Mouse (Mus musculus) lung, embryonic 14.5 days (tissue): ENCODE data around the gene Rsrc1. TPM values are rescaled to one million over a fixed set of nuclear protein-coding genes. Genes with fewer than 3 reads are reported as not detected.

Experiments used
- ATAC-seq: fragments of 200-750 bp; cut with Nextera tagmentation; 2 replicates; pipeline ENCODE4 v1.8.0; 2017; ENCODE audit warnings: mild to moderate bottlenecking, moderate TSS enrichment, moderate library complexity; ENCODE audit not compliant: insufficient read depth
- DNase-seq: peaks from one replicate; pipeline ENCODE4 v3.0.0-alpha.2; 2015
- H3K27ac ChIP-seq: fragments of 300-500 bp; sonication (generic); 2 replicates; pipeline ENCODE4 v1.5.1; 2014; ENCODE audit warnings: low read depth, mild to moderate bottlenecking, moderate library complexity
- H3K27me3 ChIP-seq: fragments of 300-500 bp; sonication (generic); 2 replicates; pipeline ENCODE4 v1.6.1; 2014; ENCODE audit warnings: low read length, control low read depth; ENCODE audit not compliant: insufficient read depth
- H3K36me3 ChIP-seq: fragments of 300-500 bp; sonication (generic); 2 replicates; pipeline ENCODE4 v1.6.1; 2014; ENCODE audit warnings: control low read depth; ENCODE audit not compliant: insufficient read depth
- H3K4me1 ChIP-seq: fragments of 300-500 bp; sonication (generic); 2 replicates; pipeline ENCODE4 v1.6.1; 2014; ENCODE audit warnings: antibody characterized with exemption, control low read depth; ENCODE audit not compliant: insufficient read depth
- H3K4me2 ChIP-seq: fragments of 300-500 bp; sonication (generic); 2 replicates; pipeline ENCODE4 v1.6.1; 2014; ENCODE audit warnings: mild to moderate bottlenecking
- H3K4me3 ChIP-seq: fragments of 300-500 bp; sonication (generic); 2 replicates; pipeline ENCODE4 v1.5.1; 2014; ENCODE audit warnings: low read depth, low read length
- H3K9ac ChIP-seq: fragments of 300-500 bp; sonication (generic); 2 replicates; pipeline ENCODE4 v1.6.1; 2014
- H3K9me3 ChIP-seq: fragments of 300-500 bp; sonication (generic); 2 replicates; pipeline ENCODE4 v1.6.1; 2016; ENCODE audit warnings: low read depth, low read length, control low read depth
- CTCF ChIP-seq: IDR thresholded peaks from 2 replicates; pipeline ENCODE4 v1.5.1; 2016; ENCODE audit warnings: antibody characterized with exemption, low read depth
- WGBS: fragments of 180-500 bp; shearing (Covaris S2); extraction: QIAGEN DNeasy Blood & Tissue Kit; methylation state at CpG from one replicate; pipeline ENCODE4 v1.1.7; 2014; 5-methylcytosine and 5-hydroxymethylcytosine counted together
- polyA plus RNA-seq: library from polyadenylated mRNA; unstranded; fragments of >200 nt; fragmentation: Nextera tagmentation; extraction: Ambion mirVana; gene quantifications from 2 replicates; pipeline ENCODE4 v1.2.1, GENCODE M21; 2014

Rsrc1 gene
- polyA plus RNA-seq, 1 experiment from 2014 or later, result 38.1 TPM

DNA sequence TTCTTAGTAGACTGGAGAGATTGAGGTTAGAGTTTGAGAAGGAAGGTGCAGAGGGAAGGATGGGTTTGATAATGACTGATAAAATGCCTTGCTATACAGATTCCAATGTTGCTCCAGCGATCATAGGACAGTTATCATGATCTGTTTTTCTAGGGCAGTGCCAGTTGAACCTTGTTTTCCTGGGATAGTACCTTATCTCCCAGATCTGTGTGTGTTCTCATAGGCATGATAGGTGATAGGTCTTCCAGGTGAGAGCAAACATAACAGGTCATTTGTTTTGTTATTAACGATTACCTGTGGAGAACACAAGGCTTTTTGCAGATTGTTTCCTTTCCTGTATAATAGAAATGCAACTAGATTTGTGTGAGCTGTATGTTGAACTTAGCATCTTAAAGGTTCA, 94.3 kb downstream of the Rsrc1 start:
- no peak for ATAC-seq
- TF ChIP-seq CTCF, result no peak
- Histone ChIP-seq H3K4me3 (no peak overlapping the region), H3K36me3 (no peaks in the 10 kb centered on the region), H3K27ac (no peak overlapping the region), H3K9me3 (no peaks in the 10 kb centered on the region; the same call in 1 of the 2 replicates), H3K4me1 (no peaks in the 10 kb centered on the region), H3K9ac (no peak overlapping the region), H3K27me3 (no peaks in the 10 kb centered on the region), H3K4me2 (no peak overlapping the region)
- 84% methylated on average over 2 of the region's 2 CpGs for WGBS
- no peak for DNase-seq

DNA sequence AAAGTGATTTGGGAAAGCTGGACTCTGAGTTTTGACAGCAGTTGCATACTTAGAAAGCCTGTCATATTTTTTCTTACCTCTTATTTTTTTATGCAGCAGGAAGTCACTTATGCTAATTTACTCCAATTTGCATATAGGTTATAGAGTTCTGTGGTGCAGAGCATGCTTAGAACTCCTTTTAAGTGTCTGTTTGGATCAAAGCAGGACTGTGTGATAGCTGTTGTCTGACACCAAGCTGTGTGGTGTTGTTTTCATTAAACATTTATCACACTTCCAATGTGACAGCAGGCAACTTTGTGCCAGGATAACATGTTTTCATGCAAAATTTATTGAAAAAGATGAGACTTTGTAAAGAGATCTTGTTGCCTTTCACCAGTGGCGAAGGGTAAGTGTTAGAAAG, 103.6 kb downstream of the Rsrc1 start:
- H3K9ac ChIP-seq, result no peak overlapping the region
- no peak for DNase-seq
- no peak for TF ChIP-seq CTCF
- H3K4me3 ChIP-seq, result no peak overlapping the region
- H3K4me2 ChIP-seq, result no peak overlapping the region
- 80% methylated on average over 1 of the region's 1 CpGs for WGBS
- no peaks in the 10 kb centered on the region for H3K9me3 ChIP-seq
- no peak for ATAC-seq
- H3K27ac ChIP-seq, result no peak overlapping the region
- no peaks in the 10 kb centered on the region for H3K4me1 ChIP-seq
- H3K36me3 ChIP-seq, result no peaks in the 10 kb centered on the region
- H3K27me3 ChIP-seq, result no peaks in the 10 kb centered on the region

DNA sequence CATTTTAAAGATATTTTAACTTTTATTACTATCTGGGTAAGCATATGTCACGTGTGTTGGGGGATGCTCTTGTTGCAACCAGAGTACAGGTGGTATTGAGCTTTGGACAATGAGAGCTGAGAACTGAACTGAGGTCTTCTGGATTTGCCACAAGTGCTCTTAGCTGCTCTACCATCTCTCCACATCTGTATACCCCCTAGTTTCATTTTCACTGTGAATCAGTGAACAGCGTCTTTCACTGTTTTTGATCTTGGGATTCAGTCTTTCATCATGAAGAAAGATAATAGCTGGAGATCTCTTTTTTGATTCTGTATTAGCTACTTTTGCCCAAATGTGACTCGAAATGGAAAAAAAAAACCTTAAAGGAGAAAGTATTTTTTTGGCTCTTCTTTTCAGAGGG, 127.2 kb downstream of the Rsrc1 start:
- no peaks in the 10 kb centered on the region for H3K27me3 ChIP-seq
- H3K4me3 ChIP-seq, result no peak overlapping the region
- H3K9me3 ChIP-seq, result no peaks in the 10 kb centered on the region
- no peak overlapping the region for H3K9ac ChIP-seq
- no peaks in the 10 kb centered on the region for H3K36me3 ChIP-seq
- H3K4me2 ChIP-seq, result no peak overlapping the region
- ATAC-seq (no peak), DNase-seq (no peak)
- TF ChIP-seq CTCF, result no peak
- H3K27ac ChIP-seq, result no peak overlapping the region
- H3K4me1 ChIP-seq, result no peaks in the 10 kb centered on the region
- 84% methylated on average over 3 of the region's 3 CpGs for WGBS

DNA sequence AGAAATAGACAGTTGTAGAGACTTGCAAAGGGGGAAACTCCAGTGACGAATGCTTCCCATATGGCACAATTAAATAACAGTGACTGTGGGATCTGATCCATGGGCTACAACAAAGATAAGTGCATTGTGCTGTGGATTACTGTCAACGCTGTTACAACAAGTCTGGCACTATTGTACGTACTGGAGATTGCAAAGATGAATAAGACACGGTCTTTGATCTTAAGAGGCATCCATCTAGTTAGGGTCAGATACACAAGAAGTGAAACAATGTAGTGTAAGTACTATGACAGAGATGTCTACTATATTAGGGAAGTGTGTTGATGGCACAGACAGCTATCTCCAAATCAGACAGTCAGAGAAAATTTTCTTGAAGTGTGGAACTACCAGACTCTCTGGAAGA, 135.1 kb downstream of the Rsrc1 start:
- H3K9me3 ChIP-seq, result no peaks in the 10 kb centered on the region
- H3K4me2 ChIP-seq, result no peak overlapping the region
- no peaks in the 10 kb centered on the region for H3K4me1 ChIP-seq
- no peak overlapping the region for H3K4me3 ChIP-seq
- no peak overlapping the region for H3K9ac ChIP-seq
- 57% methylated on average over 4 of the region's 4 CpGs for WGBS
- ATAC-seq, result no peak
- DNase-seq, result no peak
- H3K27ac ChIP-seq, result no peak overlapping the region
- no peak for TF ChIP-seq CTCF
- no peaks in the 10 kb centered on the region for H3K27me3 ChIP-seq
- no peaks in the 10 kb centered on the region for H3K36me3 ChIP-seq

DNA sequence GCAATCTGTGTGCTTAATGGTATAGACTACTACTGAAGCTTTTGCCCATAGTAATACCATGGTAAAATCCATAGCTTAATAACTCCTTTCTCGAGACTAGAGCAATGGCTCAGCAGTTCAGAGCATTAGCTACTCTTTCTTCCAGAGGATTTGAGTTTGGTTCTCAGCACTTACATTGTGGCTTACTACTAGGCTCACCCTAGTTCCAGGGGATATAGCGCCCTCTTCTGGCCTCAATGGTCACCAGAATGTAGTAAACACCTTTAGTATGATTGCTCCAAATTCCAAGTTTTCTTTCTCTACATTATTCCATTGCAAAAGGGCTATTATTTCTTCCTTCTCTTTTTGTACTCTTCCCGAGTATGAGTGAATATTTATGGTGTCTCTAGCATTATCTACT, 151.3 kb downstream of the Rsrc1 start:
- Histone ChIP-seq H3K4me3 (no peak overlapping the region), H3K27me3 (no peaks in the 10 kb centered on the region), H3K9ac (no peak overlapping the region), H3K9me3 (no peaks in the 10 kb centered on the region), H3K27ac (no peak overlapping the region), H3K36me3 (no peaks in the 10 kb centered on the region), H3K4me2 (no peak overlapping the region), H3K4me1 (no peaks in the 10 kb centered on the region)
- no peak for DNase-seq
- 74% methylated on average over 3 of the region's 3 CpGs for WGBS
- no peak for TF ChIP-seq CTCF
- no peak for ATAC-seq

DNA sequence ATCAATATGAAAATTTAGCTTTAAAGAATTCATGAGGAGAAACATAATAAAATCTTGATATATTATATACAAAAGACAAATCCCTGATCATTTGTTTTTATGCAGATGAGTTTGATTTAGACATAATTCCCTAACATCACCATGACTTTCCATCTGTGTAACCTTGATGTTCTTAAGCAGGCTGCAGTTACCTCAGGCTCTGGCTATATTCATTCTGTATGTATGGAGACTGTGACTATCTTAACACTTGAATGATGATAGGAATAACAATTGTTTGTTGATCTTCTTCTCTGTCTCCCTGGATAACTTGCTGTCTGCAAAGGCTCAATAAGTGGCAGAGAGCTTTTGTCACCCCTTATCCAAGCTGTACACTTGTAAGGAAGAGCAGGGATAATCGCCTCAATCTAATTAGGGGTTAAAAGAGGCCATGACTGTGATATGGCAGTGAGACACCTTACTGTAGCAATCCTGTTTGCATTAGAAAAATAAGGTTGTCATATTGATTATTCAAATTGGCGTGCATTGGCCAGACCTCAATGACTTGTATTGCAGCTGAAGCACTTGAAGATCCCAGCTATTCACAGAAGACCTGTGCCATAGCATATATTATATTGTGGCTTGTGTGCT, 154.7 kb downstream of the Rsrc1 start:
- Histone ChIP-seq H3K27me3 (no peaks in the 10 kb centered on the region), H3K36me3 (no peaks in the 10 kb centered on the region), H3K9me3 (no peaks in the 10 kb centered on the region), H3K4me2 (no peak overlapping the region), H3K4me3 (no peak overlapping the region), H3K4me1 (no peaks in the 10 kb centered on the region), H3K27ac (no peak overlapping the region), H3K9ac (no peak overlapping the region)
- TF ChIP-seq CTCF, result no peak
- DNase-seq (no peak), ATAC-seq (no peak)
- 79% methylated on average over 2 of the region's 2 CpGs for WGBS

DNA sequence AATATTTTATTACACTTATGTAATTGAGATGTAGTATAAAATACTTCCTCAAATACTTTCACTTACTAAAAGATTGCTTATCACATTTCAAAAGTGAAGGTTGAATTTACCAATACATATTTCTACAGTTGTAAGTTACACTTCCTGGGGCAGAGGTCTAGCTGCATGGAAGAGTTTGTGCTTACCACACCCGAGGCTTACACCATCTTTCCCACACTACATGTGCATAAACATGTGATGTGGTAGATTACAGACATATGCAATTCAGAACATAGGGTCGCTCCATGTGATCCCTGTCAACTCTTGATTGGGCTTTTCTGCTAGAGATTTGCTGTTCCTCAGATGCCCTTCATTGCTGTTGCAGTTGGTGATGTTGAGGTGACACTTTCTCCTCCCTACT, 163.8 kb downstream of the Rsrc1 start:
- Histone ChIP-seq H3K27ac (no peak overlapping the region), H3K9me3 (no peaks in the 10 kb centered on the region), H3K4me1 (no peaks in the 10 kb centered on the region), H3K36me3 (no peaks in the 10 kb centered on the region), H3K27me3 (no peaks in the 10 kb centered on the region), H3K4me2 (no peak overlapping the region), H3K9ac (no peak overlapping the region), H3K4me3 (no peak overlapping the region)
- DNase-seq (no peak), ATAC-seq (no peak)
- 77% methylated on average over 2 of the region's 2 CpGs for WGBS
- TF ChIP-seq CTCF, result no peak

DNA sequence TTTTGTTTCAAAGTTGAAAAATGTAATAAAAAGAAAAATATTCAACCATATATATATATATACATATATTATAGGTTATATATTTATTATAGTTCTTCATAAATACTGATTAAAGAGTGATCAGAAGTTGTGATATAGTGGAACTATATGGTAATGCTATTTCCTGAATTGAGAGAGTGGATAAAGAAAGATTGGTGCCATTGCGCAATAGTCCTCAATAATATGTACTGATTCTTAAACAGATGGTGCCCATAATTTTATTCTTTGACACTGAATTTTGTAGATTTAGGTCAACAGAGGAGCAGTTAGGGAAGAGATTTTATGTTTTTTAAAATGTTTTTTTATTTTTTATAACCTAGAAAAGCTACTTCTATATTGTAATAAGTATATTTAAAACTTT, 165.1 kb downstream of the Rsrc1 start:
- Histone ChIP-seq H3K27ac (no peak overlapping the region), H3K27me3 (no peaks in the 10 kb centered on the region), H3K9me3 (no peaks in the 10 kb centered on the region), H3K4me1 (no peaks in the 10 kb centered on the region), H3K4me3 (no peak overlapping the region), H3K36me3 (no peaks in the 10 kb centered on the region), H3K4me2 (no peak overlapping the region), H3K9ac (no peak overlapping the region)
- no peak for TF ChIP-seq CTCF
- 96% methylated on average over 1 of the region's 1 CpGs for WGBS
- DNase-seq (no peak), ATAC-seq (no peak)
